Mouse (Mus musculus) lung, adult 2 months (tissue): ENCODE measurements around the gene Cldn11.

Experiments
- CTCF ChIP-seq: fragments of 200-500 bp; IDR thresholded peaks from 2 replicates; pipeline ENCODE4 v1.5.1; 2011; ENCODE audit warnings: mild to moderate bottlenecking, low read length, control low read depth; ENCODE audit not compliant: insufficient read depth
- POLR2A ChIP-seq: fragments of 200-500 bp; IDR thresholded peaks from 2 replicates; pipeline ENCODE4 v1.6.1; 2011; ENCODE audit warnings: low read depth, mild to moderate bottlenecking, control low read depth, low read length, borderline replicate concordance; ENCODE audit errors: extremely low read depth

GRCm38 (mm10) chr3:31152108-31152507 lies 2.4 kb downstream of the Cldn11 start:
- TF ChIP-seq CTCF, result no peak
- TF ChIP-seq POLR2A, result no peak
